Mouse (Mus musculus) G1E (cell line): ENCODE data around the gene Atp13a3.

ENCODE experiments used
- CTCF ChIP-seq: IDR thresholded peaks from 2 replicates; pipeline ENCODE4 v1.5.1; 2012; ENCODE audit warnings: low read depth, low read length, inconsistent platforms, mixed read lengths
- GATA1 ChIP-seq: IDR thresholded peaks from 2 replicates; pipeline ENCODE4 v1.6.1; 2012; ENCODE audit warnings: borderline replicate concordance, low read length, inconsistent platforms, mixed read lengths
- TAL1 ChIP-seq: conservative IDR thresholded peaks from 2 replicates; pipeline ENCODE4 v1.6.1; 2012; ENCODE audit warnings: low read depth, low read length, inconsistent platforms, mixed read lengths

DNA sequence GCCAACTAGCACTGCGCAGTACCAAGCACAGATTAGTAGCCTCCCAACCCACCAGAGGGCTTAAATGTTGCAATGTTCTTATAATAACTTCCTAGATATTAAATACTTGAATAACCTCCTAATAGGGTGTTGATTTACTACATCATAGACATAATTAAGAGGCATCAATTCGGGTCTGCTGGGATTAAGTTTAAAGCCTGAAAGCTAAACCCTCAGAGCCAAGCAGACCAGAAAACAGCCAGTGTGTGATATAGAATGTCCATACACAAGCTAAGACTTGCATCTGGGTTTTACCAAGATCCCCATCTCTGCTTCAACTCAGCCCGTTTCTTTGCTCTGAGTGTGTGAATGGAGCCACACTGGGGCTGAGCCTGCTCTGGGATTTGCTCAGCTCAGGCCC, 2.2 kb downstream of the Atp13a3 start:
- TF ChIP-seq CTCF (no peak), TAL1 (no peak), GATA1 (no peak)
